Comparison of ENCODE assay signal across 19 mouse cellular contexts in the genomic region with DNA sequence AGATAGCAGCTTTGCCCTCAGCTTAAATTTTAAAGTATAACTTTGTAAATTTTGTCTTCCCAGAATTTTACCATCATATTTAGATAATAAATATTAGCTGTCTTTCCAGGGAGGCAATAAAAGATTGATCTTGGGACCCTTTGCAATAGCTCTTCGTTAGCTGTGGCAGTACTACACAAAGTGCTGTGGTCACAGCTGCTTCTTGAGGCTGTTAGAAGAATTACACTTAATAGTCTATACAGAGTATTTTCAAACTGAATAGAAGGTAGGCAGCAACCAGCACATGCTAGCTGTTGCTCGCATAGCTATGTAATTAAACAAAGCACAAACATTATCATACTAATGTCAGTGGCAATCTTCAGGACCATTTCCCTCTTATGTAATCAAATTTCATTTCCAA.
DNase-seq lines count a peak whose midpoint lies in the region; ATAC-seq and TF ChIP-seq lines count a peak whose summit lies in the region.
"Had no signal": no experiment of that assay in that cellular context is flagged by ENCODE, and none has a peak within 500 bp of the region (broad histone marks: within the 10 kb centered on the region; RNA-seq: fewer than 3 reads in every experiment).

No protein-coding gene starts in this region.

- WGBS in hindbrain, postnatal 0 days, result 76% methylated on average over 2 of the region's 2 CpGs
- WGBS in hindbrain, embryonic 12.5 days, result 80% methylated on average over 2 of the region's 2 CpGs

- peak; percentile 50 for TF ChIP-seq CTCF in hindbrain, postnatal 0 days (IDR thresholded peaks at IDR 0.05; ENCODE audit: low read depth)
- TF ChIP-seq CTCF in left cerebral cortex, adult 2 months (IDR thresholded peaks at IDR 0.05), result peak; percentile 19
- peak; percentile 15 for TF ChIP-seq CTCF in Patski (IDR thresholded peaks at IDR 0.05)

- H3K36me3 ChIP-seq in hindbrain, postnatal 0 days (ENCODE audit: insufficient read depth, low read length), result no peaks in the 10 kb centered on the region
- no peaks in the 10 kb centered on the region for H3K36me3 ChIP-seq in hindbrain, embryonic 12.5 days
- H3K36me3 ChIP-seq: embryonic facial prominence, embryonic 15.5 days; heart, embryonic 13.5 days; hindbrain, embryonic 13.5 days had no signal

- no peak overlapping the region for H3K4me3 ChIP-seq in hindbrain, postnatal 0 days (ENCODE audit: low read length)
- no peak overlapping the region for H3K4me3 ChIP-seq in hindbrain, embryonic 12.5 days
- no peak overlapping the region for H3K4me3 ChIP-seq in left cerebral cortex, adult 2 months
- H3K4me3 ChIP-seq: embryonic facial prominence, embryonic 15.5 days; erythroblast, embryonic 14.5 days; gastrocnemius, adult 2 months; heart, embryonic 13.5 days; hindbrain, embryonic 13.5 days had no signal

- ATAC-seq in hindbrain, postnatal 0 days, result no peak
- ATAC-seq in hindbrain, embryonic 12.5 days (ENCODE audit: low FRiP score), result no peak
- no peak for ATAC-seq in Patski
- ATAC-seq: intestine, embryonic 16.5 days had no signal

- no peak overlapping the region for H3K4me2 ChIP-seq in hindbrain, postnatal 0 days (ENCODE audit: low read depth, low read length)
- H3K4me2 ChIP-seq in hindbrain, embryonic 12.5 days (replicated peaks), result no peak overlapping the region
- H3K4me2 ChIP-seq: embryonic facial prominence, embryonic 15.5 days; heart, embryonic 13.5 days; hindbrain, embryonic 13.5 days had no signal

- CTCF ChIA-PET in Patski (lab: Charles Lee), result interaction anchor here (1.2 to 1.4 kb wide), 3 partner anchors 13 to 1580 kb away, joined by 3 to 4 read pairs (median 4); a partner anchor contains a TSS

- no peaks in the 10 kb centered on the region for H3K9me3 ChIP-seq in hindbrain, postnatal 0 days (ENCODE audit: low read length)
- H3K9me3 ChIP-seq in hindbrain, embryonic 12.5 days (replicated peaks), result no peaks in the 10 kb centered on the region
- H3K9me3 ChIP-seq: embryonic facial prominence, embryonic 15.5 days; heart, embryonic 13.5 days; hindbrain, embryonic 13.5 days had no signal

- H3K27me3 ChIP-seq in hindbrain, postnatal 0 days (ENCODE audit: insufficient read depth, low read length), result no peaks in the 10 kb centered on the region
- no peaks in the 10 kb centered on the region for H3K27me3 ChIP-seq in hindbrain, embryonic 12.5 days
- no peaks in the 10 kb centered on the region for H3K27me3 ChIP-seq in Patski
- H3K27me3 ChIP-seq: embryonic facial prominence, embryonic 15.5 days; hindbrain, embryonic 13.5 days had no signal

- in situ Hi-C loops in Patski (cut with MboI; ENCODE audit: low pct_unique_long_range_greater_than_20kb), result loop anchor here (5.0 to 10.0 kb wide), 3 partner anchors 563 to 1757 kb away; a partner anchor contains a TSS

- no peak overlapping the region for H3K9ac ChIP-seq in hindbrain, postnatal 0 days (replicated peaks; ENCODE audit: low read length)
- H3K9ac ChIP-seq in hindbrain, embryonic 12.5 days, result no peak overlapping the region
- H3K9ac ChIP-seq: embryonic facial prominence, embryonic 15.5 days; heart, embryonic 13.5 days; hindbrain, embryonic 13.5 days had no signal

- H3K27ac ChIP-seq in hindbrain, postnatal 0 days, result no peak overlapping the region
- no peak overlapping the region for H3K27ac ChIP-seq in hindbrain, embryonic 12.5 days
- H3K27ac ChIP-seq in left cerebral cortex, adult 2 months, result no peak overlapping the region
- H3K27ac ChIP-seq: embryonic facial prominence, embryonic 15.5 days; gastrocnemius, adult 2 months; heart, embryonic 13.5 days; hindbrain, embryonic 13.5 days had no signal

- no peaks in the 10 kb centered on the region for H3K4me1 ChIP-seq in hindbrain, postnatal 0 days (ENCODE audit: insufficient read depth, low read length)
- 0 out of 2 replicates have a peak, but pooled peaks cover 2% of the 10 kb centered on the region for H3K4me1 ChIP-seq in hindbrain, embryonic 12.5 days
- H3K4me1 ChIP-seq: embryonic facial prominence, embryonic 15.5 days; heart, embryonic 13.5 days had no signal

- intact Hi-C loops in left cerebral cortex, adult 2 months (cut with DNase I), result loop anchor here (10.0 kb wide), 2 partner anchors 517 to 1747 kb away; no protein-coding TSS in a partner anchor

- peak; percentile 22 for DNase-seq in hindbrain, postnatal 0 days (ENCODE audit: low spot score)
- no peak for DNase-seq in left cerebral cortex, adult 2 months (ENCODE audit: extremely low spot score in 1 of 2, low spot score in 2 of 2)
- DNase-seq in left cerebral cortex, adult 9 months (ENCODE audit: low spot score in 2 of 2), result no peak
- DNase-seq in Patski (ENCODE audit: low read depth, low spot score), result no peak
- peak; percentile 20 for DNase-seq in brain, adult 2 months (ENCODE audit: low read depth, low spot score)
- no peak for DNase-seq in c-Kit-positive CD71-positive TER-119-positive erythroid progenitor cells, embryonic 14.5 days (ENCODE audit: low spot score)
- DNase-seq: adrenal gland, adult 8-10 months; cerebellum, adult 8-10 months; cerebellum, postnatal 14 days; embryo, embryonic 11 days; gastrocnemius, adult 2 months; gastrocnemius, postnatal 25 days; heart, postnatal 4 days had no signal

- POLR2A ChIA-PET in Patski (lab: Charles Lee), result no interaction called here

Comparison
In these comparisons a context has a peak if more than half of its experiments do, and no peak if none do; other contexts are left out.
1. DNase-seq: peak in hindbrain, postnatal 0 days (single experiment) and brain, adult 2 months (single experiment); none in left cerebral cortex, adult 2 months (0 of 2), left cerebral cortex, adult 9 months (0 of 2), Patski (single experiment) and c-Kit-positive CD71-positive TER-119-positive erythroid progenitor cells, embryonic 14.5 days (single experiment).
2. Peak in every context shown above with its lines, with median percentiles within 50 percentile points of each other: CTCF ChIP-seq.